Comparison of ENCODE assay signal across 19 mouse cellular contexts in genomic region chr3:154367327-154367726, GRCm38 (mm10). TPM values are rescaled to one million over a fixed set of nuclear protein-coding genes. Genes with fewer than 3 reads are reported as not detected.
DNase-seq lines count a peak whose midpoint lies in the region; ATAC-seq lines count a peak whose summit lies in the region.
"Had no signal": no experiment of that assay in that cellular context is flagged by ENCODE, and none has a peak within 500 bp of the region (broad histone marks: within the 10 kb centered on the region; RNA-seq: fewer than 3 reads in every experiment).

No protein-coding gene starts in this region.

- no peak overlapping the region for H3K27ac ChIP-seq in intestine, embryonic 15.5 days
- H3K27ac ChIP-seq in intestine, embryonic 16.5 days (ENCODE audit: low read length), result no peak overlapping the region
- H3K27ac ChIP-seq: liver, embryonic 12.5 days had no signal

- no peaks in the 10 kb centered on the region for H3K27me3 ChIP-seq in intestine, embryonic 15.5 days (replicated peaks)
- H3K27me3 ChIP-seq in intestine, embryonic 16.5 days (replicated peaks; ENCODE audit: control insufficient read depth, insufficient read depth, low read length), result no peaks in the 10 kb centered on the region
- H3K27me3 ChIP-seq: liver, embryonic 12.5 days had no signal

- H3K9ac ChIP-seq in intestine, embryonic 15.5 days, result no peak overlapping the region
- no peak overlapping the region for H3K9ac ChIP-seq in intestine, embryonic 16.5 days (ENCODE audit: low read depth, low read length)
- H3K9ac ChIP-seq: liver, embryonic 12.5 days had no signal

- no peak for ATAC-seq in intestine, embryonic 15.5 days
- no peak for ATAC-seq in intestine, embryonic 16.5 days
- ATAC-seq: liver, embryonic 12.5 days had no signal

- no peaks in the 10 kb centered on the region for H3K4me1 ChIP-seq in intestine, embryonic 15.5 days (replicated peaks)
- peaks cover 3% of the 10 kb centered on the region; the same call in 1 of the 2 replicates for H3K4me1 ChIP-seq in intestine, embryonic 16.5 days (ENCODE audit: control insufficient read depth, insufficient read depth, low read length)
- H3K4me1 ChIP-seq: liver, embryonic 12.5 days had no signal

- H3K36me3 ChIP-seq in intestine, embryonic 15.5 days, result no peaks in the 10 kb centered on the region
- no peaks in the 10 kb centered on the region for H3K36me3 ChIP-seq in intestine, embryonic 16.5 days (ENCODE audit: control insufficient read depth, insufficient read depth, low read length)
- H3K36me3 ChIP-seq: G1E; liver, embryonic 12.5 days had no signal

- H3K4me3 ChIP-seq in intestine, embryonic 15.5 days (replicated peaks), result no peak overlapping the region
- H3K4me3 ChIP-seq in intestine, embryonic 16.5 days (ENCODE audit: low read length), result no peak overlapping the region
- H3K4me3 ChIP-seq: liver, embryonic 12.5 days had no signal

- H3K4me2 ChIP-seq in intestine, embryonic 15.5 days (replicated peaks), result no peak overlapping the region
- H3K4me2 ChIP-seq in intestine, embryonic 16.5 days (ENCODE audit: low read depth, low read length), result no peak overlapping the region
- H3K4me2 ChIP-seq: liver, embryonic 12.5 days had no signal

- peak; percentile 43 for DNase-seq in embryo, embryonic 11 days
- no peak for DNase-seq in embryo, embryonic 9.5 days (ENCODE audit: extremely low spot score)
- DNase-seq in layer of hippocampus, adult 11-12 months (ENCODE audit: low spot score), result peak; percentile 17
- no peak for DNase-seq in layer of hippocampus, adult 8-10 months (ENCODE audit: low spot score in 2 of 2)
- peak; percentile 95 for DNase-seq in NIH3T3 (ENCODE audit: low read depth)
- DNase-seq in layer of hippocampus, adult 9-10 months (ENCODE audit: low spot score), result peak; percentile 3
- DNase-seq: B cell, adult 2 months; cerebellum, postnatal 36 days; heart, postnatal 36 days; kidney, adult 18-20 months; thymus, adult 2 months had no signal

- no peaks in the 10 kb centered on the region for H3K9me3 ChIP-seq in intestine, embryonic 15.5 days
- H3K9me3 ChIP-seq in intestine, embryonic 16.5 days (ENCODE audit: control insufficient read depth, low read length), result no peaks in the 10 kb centered on the region
- H3K9me3 ChIP-seq: liver, embryonic 12.5 days had no signal

- WGBS in intestine, embryonic 15.5 days, result 45% methylated on average over 3 of the region's 3 CpGs
- WGBS in intestine, embryonic 16.5 days, result 48% methylated on average over 3 of the region's 3 CpGs

RNA-seq across cellular contexts. Expression of gene Lhx8, which starts 36.9 kb away (rescaled TPM):
- total RNA-seq in layer of hippocampus, adult 8-10 months (2022), result not detected
- polyA plus RNA-seq in intestine, embryonic 15.5 days (2015; fragmentation: Nextera tagmentation; extraction: Ambion mirVana), result 0.13 and 0.19 TPM in 2 replicates
- 0.27 TPM in 1 of 2 replicates, not detected in the other for polyA plus RNA-seq in intestine, embryonic 16.5 days (2015; fragmentation: Nextera tagmentation; extraction: Ambion mirVana)
- total RNA-seq: heart, adult 18-20 months; heart, postnatal 36 days; layer of hippocampus, postnatal 25 days; monocyte, adult 5-6 weeks had no signal
- polyA plus RNA-seq: G1E; liver, embryonic 12.5 days; spleen, adult 2 months had no signal

Comparison
In these comparisons a context has a peak if more than half of its experiments do, and no peak if none do; other contexts are left out.
1. DNase-seq: peak in embryo, embryonic 11 days (single experiment), layer of hippocampus, adult 11-12 months (single experiment), NIH3T3 (single experiment) and layer of hippocampus, adult 9-10 months (single experiment); none in embryo, embryonic 9.5 days (single experiment) and layer of hippocampus, adult 8-10 months (0 of 2).